Mouse (Mus musculus): Measurements from ENCODE around the gene Ppp1r14b. TPM values are rescaled to one million over a fixed set of nuclear protein-coding genes. Genes with fewer than 3 reads are reported as not detected.
A peak's percentile ranks its signal among the peaks of the same experiment; 100 is the strongest.

The Ppp1r14b gene
- polyA plus RNA-seq, 1 experiment from 2014 or later: 285 TPM

- no peak for ATAC-seq (ENCODE audit: low FRiP score)
- H3K36me3 ChIP-seq (ENCODE audit: control insufficient read depth, insufficient read depth, low read length): peaks cover 16% of the 10 kb centered on the region
Observed at GRCm38 (mm10) chr19:7017541-7018457, 43.0 kb downstream of the Ppp1r14b start.

DNA sequence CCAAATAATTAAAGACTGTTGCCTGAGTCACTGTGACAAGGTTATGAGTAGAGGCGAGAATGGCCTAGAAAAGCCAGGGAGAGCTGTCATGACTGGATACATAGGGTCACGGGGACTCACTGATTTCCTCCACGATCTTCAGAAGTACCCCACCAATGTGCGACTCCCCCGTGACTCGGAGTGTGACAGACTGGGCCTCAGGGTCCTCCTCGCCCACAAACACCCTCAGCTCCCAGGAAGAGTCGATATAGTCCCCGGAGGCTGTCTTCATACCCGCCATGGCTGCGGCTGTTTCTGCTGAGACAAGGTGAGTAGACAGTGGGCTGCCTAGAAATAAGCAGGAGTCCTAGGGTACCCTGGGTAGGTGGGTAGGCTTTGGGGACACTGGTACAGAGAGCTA lies 43.8 kb downstream of the Ppp1r14b start:
- no peak overlapping the region for H3K4me2 ChIP-seq
- ATAC-seq (ENCODE audit: low FRiP score) (no peak), DNase-seq (ENCODE audit: low spot score, missing footprints) (no peak)
- 90% methylated on average over 11 of the region's 11 CpGs for WGBS
- no peaks in the 10 kb centered on the region for H3K27me3 ChIP-seq (ENCODE audit: control insufficient read depth, insufficient read depth, low read length)
- no peak overlapping the region for H3K27ac ChIP-seq (ENCODE audit: low read depth, low read length)
- H3K4me3 ChIP-seq (ENCODE audit: low read depth, low read length): no peak overlapping the region
- H3K36me3 ChIP-seq (ENCODE audit: control insufficient read depth, insufficient read depth, low read length): peaks cover 23% of the 10 kb centered on the region
- no peak overlapping the region for H3K9ac ChIP-seq (ENCODE audit: low read length)
- H3K4me1 ChIP-seq (ENCODE audit: control insufficient read depth, insufficient read depth, low read length): no peaks in the 10 kb centered on the region
- H3K9me3 ChIP-seq (ENCODE audit: control insufficient read depth, low read length): no peaks in the 10 kb centered on the region

More at GRCm38 (mm10) chr19:7017541-7018457, 43.0 kb downstream of the Ppp1r14b start:
- Histone ChIP-seq H3K4me3 (ENCODE audit: low read depth, low read length) (no peak overlapping the region), H3K4me2 (no peak overlapping the region), H3K4me1 (ENCODE audit: control insufficient read depth, insufficient read depth, low read length) (no peaks in the 10 kb centered on the region), H3K9ac (ENCODE audit: low read length) (no peak overlapping the region; the same call in 1 of the 2 replicates), H3K27me3 (ENCODE audit: control insufficient read depth, insufficient read depth, low read length) (no peaks in the 10 kb centered on the region), H3K9me3 (ENCODE audit: control insufficient read depth, low read length) (no peaks in the 10 kb centered on the region), H3K27ac (ENCODE audit: low read depth, low read length) (no peak overlapping the region)
- DNase-seq (ENCODE audit: low spot score, missing footprints): no peak
- 86% methylated on average over 12 of the region's 12 CpGs for WGBS

GRCm38 (mm10) chr19:7019191-7019590 lies 44.4 kb downstream of the Ppp1r14b start, which contains the start of gene Fermt3:
TSS of gene Fermt3 (minus strand) at chr19:7019469.
- no peak for DNase-seq (ENCODE audit: low spot score, missing footprints)
- Histone ChIP-seq H3K9me3 (ENCODE audit: control insufficient read depth, low read length) (no peaks in the 10 kb centered on the region), H3K4me3 (ENCODE audit: low read depth, low read length) (no peak within 1 kb of the TSS), H3K9ac (ENCODE audit: low read length) (no peak within 1 kb of the TSS), H3K4me1 (ENCODE audit: control insufficient read depth, insufficient read depth, low read length) (no peaks in the 10 kb centered on the region), H3K36me3 (ENCODE audit: control insufficient read depth, insufficient read depth, low read length) (peaks cover 24% of the 10 kb centered on the region), H3K4me2 (no peak within 1 kb of the TSS), H3K27ac (ENCODE audit: low read depth, low read length) (no peak within 1 kb of the TSS), H3K27me3 (ENCODE audit: control insufficient read depth, insufficient read depth, low read length) (no peaks in the 10 kb centered on the region)
- 95% methylated on average over 5 of the region's 5 CpGs for WGBS
- ATAC-seq (ENCODE audit: low FRiP score): no peak

DNA sequence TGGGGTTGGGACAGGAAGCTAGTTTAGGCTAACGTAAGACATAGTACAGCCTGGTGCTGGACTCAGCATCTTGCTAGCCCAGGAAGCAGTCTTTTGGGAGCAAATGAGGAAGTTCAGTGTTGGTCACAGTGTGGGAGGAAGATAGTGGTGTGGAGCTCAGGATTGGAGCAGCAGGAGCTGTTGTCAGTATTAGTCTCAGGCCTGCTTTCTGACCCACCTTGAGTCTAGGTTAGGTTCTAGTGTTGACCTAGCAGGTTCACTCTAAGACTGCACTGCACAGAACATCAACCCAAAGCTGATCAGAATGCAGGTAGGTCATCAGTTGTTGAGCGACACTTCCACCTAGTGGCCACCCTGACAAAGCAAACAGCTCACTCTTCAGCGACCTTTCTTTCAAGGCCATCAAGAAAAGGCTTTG lies 45.5 kb downstream of the Ppp1r14b start:
- ATAC-seq (ENCODE audit: low FRiP score): no peak

More for the DNA sequence above, 45.5 kb downstream of the Ppp1r14b start:
- Histone ChIP-seq H3K27ac (ENCODE audit: low read depth, low read length) (no peak overlapping the region), H3K9ac (ENCODE audit: low read length) (no peak overlapping the region), H3K4me2 (no peak overlapping the region), H3K27me3 (ENCODE audit: control insufficient read depth, insufficient read depth, low read length) (no peaks in the 10 kb centered on the region), H3K4me3 (ENCODE audit: low read depth, low read length) (no peak overlapping the region), H3K36me3 (ENCODE audit: control insufficient read depth, insufficient read depth, low read length) (peaks cover 34% of the 10 kb centered on the region), H3K4me1 (ENCODE audit: control insufficient read depth, insufficient read depth, low read length) (no peaks in the 10 kb centered on the region), H3K9me3 (ENCODE audit: control insufficient read depth, low read length) (no peaks in the 10 kb centered on the region)
- WGBS: 61% methylated on average over 3 of the region's 3 CpGs
- DNase-seq (ENCODE audit: low spot score, missing footprints): peak; percentile 85

Other genes with a start within 250 kb of the Ppp1r14b start
- gene Rps6ka4, start 134.3 kb upstream of the Ppp1r14b start, polyA plus RNA-seq (2014; fragmentation: Nextera tagmentation; extraction: Ambion mirVana): 4.8 and 5.1 TPM in 2 replicates
- 0.26 and 0.58 TPM in 2 replicates for gene Ccdc88b, start 116.8 kb upstream of the Ppp1r14b start, polyA plus RNA-seq (2014; fragmentation: Nextera tagmentation; extraction: Ambion mirVana)
- gene Trmt112, start 65.3 kb upstream of the Ppp1r14b start, polyA plus RNA-seq (2014; fragmentation: Nextera tagmentation; extraction: Ambion mirVana): 147 and 151 TPM in 2 replicates
- gene Prdx5, start 64.9 kb upstream of the Ppp1r14b start, polyA plus RNA-seq (2014; fragmentation: Nextera tagmentation; extraction: Ambion mirVana): 123 and 127 TPM in 2 replicates
- gene Esrra, start 53.2 kb upstream of the Ppp1r14b start, polyA plus RNA-seq (2014; fragmentation: Nextera tagmentation; extraction: Ambion mirVana): 3.4 and 3.7 TPM in 2 replicates
- gene Catsperz, start 49.6 kb upstream of the Ppp1r14b start, polyA plus RNA-seq (2014; fragmentation: Nextera tagmentation; extraction: Ambion mirVana): not detected in 2 replicates
- gene Kcnk4, start 40.5 kb upstream of the Ppp1r14b start, polyA plus RNA-seq (2014; fragmentation: Nextera tagmentation; extraction: Ambion mirVana): not detected in 2 replicates
- gene Bad, start 33.1 kb upstream of the Ppp1r14b start, polyA plus RNA-seq (2014; fragmentation: Nextera tagmentation; extraction: Ambion mirVana): 53.7 and 55.9 TPM in 2 replicates
- 28.0 and 32.0 TPM in 2 replicates for gene Gpr137, start 32.5 kb upstream of the Ppp1r14b start, polyA plus RNA-seq (2014; fragmentation: Nextera tagmentation; extraction: Ambion mirVana)
- 13.0 and 14.2 TPM in 2 replicates for gene Plcb3, start 1.5 kb downstream of the Ppp1r14b start, polyA plus RNA-seq (2014; fragmentation: Nextera tagmentation; extraction: Ambion mirVana)
- gene Fkbp2, start 5.5 kb downstream of the Ppp1r14b start, polyA plus RNA-seq (2014; fragmentation: Nextera tagmentation; extraction: Ambion mirVana): 67.7 and 81.3 TPM in 2 replicates
- gene Vegfb, start 12.7 kb downstream of the Ppp1r14b start, polyA plus RNA-seq (2014; fragmentation: Nextera tagmentation; extraction: Ambion mirVana): 21.9 and 25.4 TPM in 2 replicates
- gene Dnajc4, start 17.6 kb downstream of the Ppp1r14b start, polyA plus RNA-seq (2014; fragmentation: Nextera tagmentation; extraction: Ambion mirVana): 17.9 and 21.0 TPM in 2 replicates
- gene Nudt22, start 21.1 kb downstream of the Ppp1r14b start, polyA plus RNA-seq (2014; fragmentation: Nextera tagmentation; extraction: Ambion mirVana): 14.4 and 19.5 TPM in 2 replicates
- gene Trpt1, start 21.2 kb downstream of the Ppp1r14b start, polyA plus RNA-seq (2014; fragmentation: Nextera tagmentation; extraction: Ambion mirVana): 10.0 and 10.2 TPM in 2 replicates
- gene Fermt3, start 44.5 kb downstream of the Ppp1r14b start, polyA plus RNA-seq (2014; fragmentation: Nextera tagmentation; extraction: Ambion mirVana): 6.7 and 7.3 TPM in 2 replicates
- gene Stip1, start 65.0 kb downstream of the Ppp1r14b start, polyA plus RNA-seq (2014; fragmentation: Nextera tagmentation; extraction: Ambion mirVana): 410 and 416 TPM in 2 replicates
- 2.2 and 3.0 TPM in 2 replicates for gene Macrod1, start 81.8 kb downstream of the Ppp1r14b start, polyA plus RNA-seq (2014; fragmentation: Nextera tagmentation; extraction: Ambion mirVana)
- 7.5 and 8.2 TPM in 2 replicates for gene Flrt1, start 130.8 kb downstream of the Ppp1r14b start, polyA plus RNA-seq (2014; fragmentation: Nextera tagmentation; extraction: Ambion mirVana)
- 241 and 252 TPM in 2 replicates for gene Otub1, start 231.3 kb downstream of the Ppp1r14b start, polyA plus RNA-seq (2014; fragmentation: Nextera tagmentation; extraction: Ambion mirVana)
- gene Cox8a, start 242.6 kb downstream of the Ppp1r14b start, polyA plus RNA-seq (2014; fragmentation: Nextera tagmentation; extraction: Ambion mirVana): 730 and 757 TPM in 2 replicates

All from midbrain, embryonic 11.5 days (tissue).